Mouse (Mus musculus) C2C12 (cell line): Measurements from ENCODE around the gene Cct7. TPM values are rescaled to one million over a fixed set of nuclear protein-coding genes. Genes with fewer than 3 reads are reported as not detected.
"Not testable (repeated sequence)": the region's sequence is repeated elsewhere in the genome, so short reads cannot be mapped to it uniquely, and the experiment has no call there.

Source experiments
- H3K27me3 ChIP-seq: one replicate; pipeline ENCODE4 v1.6.1; 2011; ENCODE audit not compliant: control insufficient read depth, insufficient read depth, insufficient read length
- H3K36me3 ChIP-seq: one replicate; pipeline ENCODE4 v1.6.1; 2011; ENCODE audit not compliant: control insufficient read depth, insufficient read depth
- H3K4me3 ChIP-seq: one replicate; pipeline ENCODE4 v1.5.1; 2011; ENCODE audit warnings: mild to moderate bottlenecking, control low read depth; ENCODE audit not compliant: poor library complexity, insufficient read depth, severe bottlenecking
- H3K79me2 ChIP-seq: one replicate; pipeline ENCODE4 v1.6.1; 2011; ENCODE audit not compliant: control insufficient read depth, insufficient read depth
- H3K79me3 ChIP-seq: one replicate; pipeline ENCODE4 v1.6.1; 2011; ENCODE audit warnings: low read depth, control low read depth
- H3ac ChIP-seq: one replicate; pipeline ENCODE3; 2011; ENCODE audit warnings: low read depth; ENCODE audit not compliant: control insufficient read depth, insufficient read length
- CEBPB ChIP-seq: IDR thresholded peaks from one replicate; pipeline ENCODE4 v1.6.1; 2011; ENCODE audit warnings: low read depth, mild to moderate bottlenecking, control low read depth, moderate library complexity
- CTCF ChIP-seq: IDR thresholded peaks from one replicate; pipeline ENCODE4 v1.5.1; 2011; ENCODE audit not compliant: control insufficient read depth, insufficient read depth, insufficient read length
- FOSL1 ChIP-seq: IDR thresholded peaks from one replicate; pipeline ENCODE4 v1.8.0; 2011; ENCODE audit warnings: mild to moderate bottlenecking, low read length; ENCODE audit not compliant: poor library complexity, insufficient read depth, severe bottlenecking
- MAX ChIP-seq: IDR thresholded peaks from one replicate; pipeline ENCODE4 v1.6.1; 2011; ENCODE audit warnings: mild to moderate bottlenecking, control low read depth
- MYOD1 ChIP-seq: IDR thresholded peaks from one replicate; pipeline ENCODE4 v1.6.1; 2011; ENCODE audit warnings: low read depth; ENCODE audit not compliant: control insufficient read depth, insufficient read length
- MYOG ChIP-seq: IDR thresholded peaks from one replicate; pipeline ENCODE4 v1.6.1; 2011; ENCODE audit not compliant: control insufficient read depth, insufficient read length; ENCODE audit errors: extremely low read depth
- USF1 ChIP-seq: IDR thresholded peaks from one replicate; pipeline ENCODE4 v1.6.1; 2011; ENCODE audit warnings: low read depth, mild to moderate bottlenecking, control low read depth, moderate library complexity
- polyA plus RNA-seq: library from polyadenylated mRNA; unstranded; fragments of >200 nt; fragmentation: generic; extraction: Trizol; gene quantifications from one replicate; pipeline ENCODE4 v1.2.1, GENCODE M21; 2012; ENCODE audit warnings: missing spikeins

The Cct7 gene
- polyA plus RNA-seq, 1 experiment, result 531 TPM

DNA sequence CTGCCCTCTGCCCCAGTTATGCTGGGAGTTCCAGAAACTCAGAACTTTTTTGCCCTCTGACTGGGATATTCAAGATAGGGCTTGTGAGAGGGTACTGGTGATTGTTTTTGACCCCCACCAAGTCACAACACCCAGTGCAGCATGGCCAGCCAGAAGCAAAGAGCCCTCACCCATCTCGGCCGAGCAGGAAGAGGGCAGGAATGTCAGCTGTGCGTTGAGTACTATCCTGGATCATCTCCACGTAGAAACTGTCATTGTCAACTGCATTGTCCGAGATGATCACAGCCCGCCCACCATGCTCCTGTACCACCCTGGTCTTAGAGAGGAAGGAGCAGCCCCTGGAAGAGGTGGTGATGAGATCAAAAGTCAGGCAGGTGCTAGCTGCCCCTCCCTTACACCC is 4.0 kb upstream of the Cct7 start:
- H3K79me3 ChIP-seq, result peaks cover 7% of the 10 kb centered on the region
- H3K27me3 ChIP-seq, result no peaks in the 10 kb centered on the region
- peaks cover 37% of the 10 kb centered on the region for H3K36me3 ChIP-seq
- no peak overlapping the region for H3ac ChIP-seq
- no peak overlapping the region for H3K4me3 ChIP-seq
- no peak for TF ChIP-seq MAX
- no peak for TF ChIP-seq MYOG
- TF ChIP-seq MYOD1, result no peak
- no peak for TF ChIP-seq CTCF
- TF ChIP-seq FOSL1, result no peak
- no peak for TF ChIP-seq USF1
- no peak for TF ChIP-seq CEBPB
- H3K79me2 ChIP-seq, result peaks cover 6% of the 10 kb centered on the region

DNA sequence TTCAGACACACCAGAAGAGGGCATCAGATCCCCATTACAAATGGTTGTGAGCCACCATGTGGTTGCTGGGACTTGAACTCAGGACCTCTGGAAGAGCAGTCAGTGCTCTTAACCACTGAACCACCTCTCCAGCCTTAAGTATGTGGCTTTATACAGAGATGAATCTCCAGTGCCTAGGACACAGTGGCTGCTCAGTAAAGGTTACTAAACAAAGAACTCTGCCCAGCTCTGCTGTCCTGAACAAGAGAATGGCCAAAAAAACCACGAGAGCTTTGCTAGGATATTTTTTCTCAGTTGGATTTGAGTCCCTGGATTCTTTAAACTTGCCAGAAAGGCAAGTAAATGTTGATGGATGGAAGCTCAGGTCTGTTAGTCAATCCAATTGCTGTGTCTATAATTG is 1.2 kb upstream of the Cct7 start:
- not testable (repeated sequence) for H3ac ChIP-seq, H3K27me3 ChIP-seq
- Histone ChIP-seq H3K79me3 (peaks cover 34% of the 10 kb centered on the region), H3K79me2 (peaks cover 34% of the 10 kb centered on the region), H3K4me3 (peak overlapping the region; percentile 52), H3K36me3 (peaks cover 39% of the 10 kb centered on the region)

DNA sequence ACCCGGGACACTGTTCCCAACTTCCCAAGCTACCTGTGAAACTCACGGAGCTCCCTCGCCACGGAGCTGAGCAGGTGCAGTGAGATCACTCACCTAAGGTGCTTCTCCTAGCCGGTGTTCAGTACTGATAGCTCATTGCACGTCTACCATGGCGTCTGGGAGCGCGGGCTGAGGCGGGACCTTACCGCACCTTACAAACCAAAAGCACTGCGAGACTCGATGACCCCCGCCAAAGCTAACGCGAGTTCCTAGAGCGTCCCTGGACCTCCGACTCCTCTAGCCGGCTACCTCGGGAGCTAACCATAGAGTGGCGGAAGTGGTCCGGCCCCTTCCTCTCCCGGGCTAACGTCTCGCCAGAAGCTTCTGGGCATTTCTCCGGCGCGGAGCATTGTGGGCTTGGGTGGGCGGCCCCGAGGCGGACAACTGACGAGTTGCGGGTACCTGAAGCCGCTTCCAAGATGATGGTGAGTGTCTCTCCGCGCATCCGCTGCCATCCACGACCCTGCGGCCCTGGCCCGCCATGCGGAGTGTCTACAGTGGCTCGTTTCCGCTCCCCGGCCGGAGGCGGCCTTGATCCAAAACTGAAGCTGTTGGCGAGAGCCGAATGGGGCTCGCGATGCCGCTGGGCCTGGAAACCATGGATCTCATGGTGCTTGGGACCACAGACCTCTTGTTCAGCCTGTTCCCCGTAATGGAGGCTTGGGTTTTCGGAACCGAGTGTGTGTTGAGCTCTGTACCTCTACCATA is 523 bp downstream of the Cct7 start, which contains the start of gene Pradc1:
TSS of gene Pradc1 (minus strand) at position 307 of the 747 bp plus-strand sequence.
- peak within 1 kb of the TSS; percentile 82 for H3K4me3 ChIP-seq
- TF ChIP-seq MAX (peak; percentile 42), FOSL1 (no peak)
- peaks cover 51% of the 10 kb centered on the region for H3K79me3 ChIP-seq
- peaks cover 38% of the 10 kb centered on the region for H3K36me3 ChIP-seq
- peaks cover 51% of the 10 kb centered on the region for H3K79me2 ChIP-seq
- no peaks in the 10 kb centered on the region for H3K27me3 ChIP-seq
- H3ac ChIP-seq, result peak within 1 kb of the TSS; percentile 87

DNA sequence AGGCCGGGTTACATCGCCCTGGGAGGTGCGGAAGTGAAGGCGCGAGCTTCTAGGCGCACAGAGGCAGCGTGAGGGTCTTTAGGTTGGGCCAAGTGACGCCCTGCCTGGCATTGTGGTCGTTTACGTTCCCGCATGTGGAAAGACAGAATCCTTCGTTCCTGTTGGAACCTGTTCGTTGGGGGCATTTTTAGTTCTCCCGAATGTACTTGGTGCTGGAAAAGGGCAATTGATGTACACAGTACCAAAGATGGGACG is 1.0 kb downstream of the Cct7 start:
- H3K36me3 ChIP-seq, result peaks cover 38% of the 10 kb centered on the region
- no peak for TF ChIP-seq MAX
- no peak for TF ChIP-seq MYOG
- TF ChIP-seq FOSL1, result no peak
- TF ChIP-seq CEBPB, result no peak
- TF ChIP-seq CTCF, result no peak
- TF ChIP-seq USF1, result no peak
- TF ChIP-seq MYOD1, result no peak
- H3K4me3 ChIP-seq, result peak overlapping the region; percentile 82
- no peaks in the 10 kb centered on the region for H3K27me3 ChIP-seq
- H3ac ChIP-seq, result peak overlapping the region; percentile 61
- peaks cover 56% of the 10 kb centered on the region for H3K79me2 ChIP-seq
- H3K79me3 ChIP-seq, result peaks cover 56% of the 10 kb centered on the region

DNA sequence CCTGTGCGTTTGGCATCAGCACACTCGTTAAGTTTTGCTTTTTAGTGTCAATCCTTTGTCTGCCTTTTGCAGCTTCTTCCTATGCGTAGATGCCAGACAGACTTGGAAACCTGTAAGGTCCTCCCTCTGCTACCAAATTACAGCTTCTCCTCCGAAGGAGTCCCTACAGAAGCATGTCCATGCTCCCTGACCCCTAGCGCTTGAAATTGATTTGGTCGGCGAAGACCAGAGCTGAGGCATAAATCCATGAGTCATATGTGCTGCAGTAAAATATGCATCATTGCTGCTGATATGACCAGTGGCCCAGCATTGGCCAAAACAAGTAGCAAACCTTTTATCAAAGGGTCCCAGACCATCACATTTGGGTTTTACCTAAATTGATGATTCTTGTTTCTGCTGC is 1.5 kb downstream of the Cct7 start:
- H3K27me3 ChIP-seq, result no peaks in the 10 kb centered on the region
- peaks cover 42% of the 10 kb centered on the region for H3K36me3 ChIP-seq
- H3K79me2 ChIP-seq, result peaks cover 61% of the 10 kb centered on the region
- peak overlapping the region; percentile 61 for H3ac ChIP-seq
- H3K79me3 ChIP-seq, result peaks cover 61% of the 10 kb centered on the region
- no peak for TF ChIP-seq USF1
- TF ChIP-seq FOSL1, result no peak
- TF ChIP-seq CTCF, result no peak
- TF ChIP-seq MYOD1, result no peak
- no peak for TF ChIP-seq MAX
- TF ChIP-seq MYOG, result no peak
- no peak for TF ChIP-seq CEBPB
- H3K4me3 ChIP-seq, result peak overlapping the region; percentile 82

DNA sequence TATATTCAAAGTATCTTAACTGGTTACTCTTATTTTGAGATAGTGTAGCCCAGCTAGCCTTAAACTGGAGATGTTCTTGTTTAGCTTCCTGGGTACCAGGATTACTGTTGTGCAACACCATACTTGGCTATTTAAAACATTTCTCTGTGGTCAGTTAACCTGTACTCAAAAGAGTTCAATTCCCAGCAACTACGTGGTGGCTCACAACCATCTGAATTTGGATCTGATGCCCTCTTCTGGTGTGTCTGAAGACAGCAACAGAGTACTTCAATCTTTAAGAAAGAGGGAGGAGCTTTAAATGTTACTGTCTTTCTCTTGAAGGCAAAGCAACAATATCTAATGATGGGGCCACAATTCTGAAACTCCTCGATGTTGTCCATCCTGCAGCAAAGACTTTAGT is 8.3 kb downstream of the Cct7 start:
- TF ChIP-seq MAX, result no peak
- TF ChIP-seq USF1, result no peak
- no peak for TF ChIP-seq MYOG
- TF ChIP-seq CEBPB, result no peak
- TF ChIP-seq FOSL1, result no peak
- no peak for TF ChIP-seq CTCF
- TF ChIP-seq MYOD1, result no peak
- H3K79me2 ChIP-seq, result peaks cover 66% of the 10 kb centered on the region
- H3K4me3 ChIP-seq, result no peak overlapping the region
- no peak overlapping the region for H3ac ChIP-seq
- H3K79me3 ChIP-seq, result peaks cover 58% of the 10 kb centered on the region
- H3K27me3 ChIP-seq, result no peaks in the 10 kb centered on the region
- H3K36me3 ChIP-seq, result peaks cover 95% of the 10 kb centered on the region
